Mouse (Mus musculus): Measurements from ENCODE around the gene Mfsd7a.
"Not testable (repeated sequence)": the region's sequence is repeated elsewhere in the genome, so short reads cannot be mapped to it uniquely, and the experiment has no call there.

Gene Mfsd7a

DNA sequence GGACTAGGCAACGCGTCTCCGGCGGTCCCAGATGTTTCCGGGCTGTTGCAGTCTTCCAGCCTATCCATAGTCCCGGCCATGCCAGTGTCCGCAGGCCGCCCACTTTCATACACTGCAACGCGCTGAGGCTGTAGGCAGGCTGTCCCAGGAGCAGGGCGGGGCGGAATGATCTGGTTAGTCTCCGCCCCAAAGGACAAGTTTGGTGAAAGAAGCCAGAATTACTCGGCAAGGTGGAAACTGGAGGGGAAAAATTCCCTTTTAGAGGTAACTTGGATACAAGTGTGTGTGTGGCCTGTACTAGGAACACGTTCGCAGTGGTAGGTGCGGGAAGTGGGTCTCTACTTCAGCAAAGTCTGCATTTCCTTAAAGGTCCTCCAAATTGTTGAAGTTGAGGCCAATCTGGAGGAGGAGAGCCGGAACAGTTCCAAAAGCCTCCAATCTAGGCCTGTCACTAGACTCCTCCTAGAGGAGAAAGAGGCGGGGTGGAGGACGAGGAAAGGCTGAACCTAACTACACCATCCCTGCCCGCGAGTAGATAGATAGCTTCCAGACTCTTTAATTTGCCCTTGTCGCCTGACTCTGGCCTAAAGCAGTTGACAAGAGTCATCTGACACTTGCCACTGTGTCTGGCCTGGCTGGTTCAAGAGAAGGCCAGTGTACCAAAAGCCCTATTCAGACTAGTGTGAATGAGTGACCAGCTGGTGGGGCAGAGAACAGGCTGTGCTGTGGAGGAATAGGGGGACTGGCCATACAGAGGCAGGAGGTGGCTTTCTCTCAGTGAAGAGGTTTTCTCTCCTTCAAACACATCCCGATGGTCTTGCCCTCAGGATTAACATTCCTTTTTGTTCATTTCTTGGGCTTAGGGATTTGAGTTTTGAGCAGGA, at the start of gene Mfsd7a:
Gene Mfsd7a, minus strand, starts transcription at position 107 of the 884 bp plus-strand sequence.
- DNase-seq (ENCODE audit: low read depth, low spot score): no peak

DNA sequence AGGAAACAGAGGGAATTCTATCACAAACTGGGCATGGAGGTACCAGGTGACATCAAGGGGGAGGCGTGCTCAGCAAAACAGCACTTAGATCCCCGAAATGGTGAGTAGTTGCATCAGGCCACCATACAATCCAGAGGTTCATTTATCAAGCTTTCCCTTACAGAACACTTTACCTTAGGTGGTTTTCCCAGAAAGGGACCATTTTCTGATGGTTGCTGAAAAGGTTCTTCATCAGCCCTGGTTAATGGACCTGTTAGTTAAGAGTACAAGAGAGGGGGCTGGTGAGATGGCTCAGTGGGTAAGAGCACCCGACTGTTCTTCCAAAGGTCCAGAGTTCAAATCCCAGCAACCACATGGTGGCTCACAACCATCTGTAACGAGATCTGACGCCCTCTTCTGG, 37.5 kb upstream of the Mfsd7a start:
- not testable (repeated sequence) for DNase-seq (ENCODE audit: low read depth, low spot score)

DNA sequence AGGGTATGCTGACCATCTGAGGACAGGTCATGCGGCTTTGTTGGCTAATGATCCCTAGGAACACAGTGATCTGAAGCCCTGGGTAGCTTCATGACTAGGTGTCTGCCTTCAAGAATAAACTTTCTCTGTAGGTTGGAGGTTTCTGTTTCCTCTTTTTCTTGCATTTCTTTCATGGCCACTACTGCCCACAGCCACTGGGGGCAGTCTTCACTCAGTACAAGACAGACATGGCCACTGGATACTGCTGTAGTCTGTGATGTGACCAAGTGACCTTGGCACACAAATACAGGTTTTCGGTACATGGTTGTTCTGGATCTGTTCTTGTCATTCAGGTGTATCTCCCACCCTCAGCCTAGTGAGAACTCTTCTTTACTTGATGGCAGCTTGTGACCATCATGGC, 36.5 kb upstream of the Mfsd7a start:
- DNase-seq (ENCODE audit: low read depth, low spot score): no peak

GRCm38 (mm10) chr5:108483006-108483405, 34.3 kb upstream of the Mfsd7a start:
- no peak for DNase-seq (ENCODE audit: low read depth, low spot score)

DNA sequence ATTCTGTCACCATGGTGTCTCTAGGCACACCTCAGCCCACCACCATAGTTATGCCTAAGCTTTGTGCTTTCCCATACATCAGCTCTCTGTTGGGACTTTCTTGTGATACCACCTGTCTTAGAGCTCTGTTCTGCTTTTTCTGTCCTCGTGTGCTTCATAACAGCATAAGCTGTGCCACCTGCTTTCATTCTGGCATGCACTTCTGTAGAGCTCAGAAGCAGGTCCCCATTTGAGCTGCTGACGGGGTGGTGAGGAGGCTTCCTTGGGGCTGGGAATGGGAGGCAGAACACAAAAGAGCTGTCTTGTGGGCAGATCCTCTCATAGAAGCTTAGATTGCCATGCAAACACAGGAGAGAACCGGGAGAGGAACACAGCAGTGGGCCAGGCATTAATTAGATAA, 27.3 kb upstream of the Mfsd7a start:
- no peak for DNase-seq (ENCODE audit: low read depth, low spot score)

DNA sequence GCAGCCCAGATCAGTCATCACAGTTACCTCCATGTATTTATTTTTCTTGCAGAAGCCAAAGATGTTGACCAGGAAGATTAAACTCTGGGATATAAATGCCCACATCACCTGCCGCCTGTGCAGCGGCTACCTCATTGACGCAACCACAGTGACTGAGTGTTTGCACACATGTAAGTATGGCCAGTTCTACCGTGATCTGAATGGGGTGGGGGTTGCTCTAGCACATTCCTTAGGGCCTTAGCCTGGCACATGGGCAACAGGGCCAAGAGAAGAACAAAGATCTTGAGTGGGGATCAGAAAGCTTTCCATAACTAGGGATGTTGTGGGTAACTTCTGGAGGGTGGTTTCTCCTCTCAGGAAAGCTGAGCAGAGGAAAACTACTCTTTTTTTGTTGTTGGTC, 25.0 kb upstream of the Mfsd7a start:
- no peak for DNase-seq (ENCODE audit: low read depth, low spot score)

DNA sequence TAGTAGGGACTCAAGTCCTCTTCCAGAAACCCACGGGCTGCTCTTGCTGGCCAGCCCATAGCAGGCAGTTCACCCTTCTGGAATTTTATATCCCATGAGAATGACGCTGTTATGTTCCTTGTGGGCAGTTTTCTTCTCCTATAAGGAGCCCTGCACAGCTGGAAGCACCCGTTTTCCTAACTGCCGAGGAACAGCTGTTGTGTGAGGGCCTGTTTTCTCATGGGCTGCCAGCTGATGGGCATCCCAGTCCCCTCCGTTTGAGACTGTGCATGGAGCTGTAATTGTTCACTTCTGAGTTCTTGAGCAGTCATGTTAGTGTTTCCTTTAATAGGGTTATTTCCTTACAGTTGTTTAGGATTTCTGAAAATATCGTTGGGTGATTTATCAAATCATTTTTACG, 20.9 kb upstream of the Mfsd7a start:
- no peak for DNase-seq (ENCODE audit: low read depth, low spot score)

- no peak for DNase-seq (ENCODE audit: low read depth, low spot score)
Observed at GRCm38 (mm10) chr5:108466647-108467046, 18.0 kb upstream of the Mfsd7a start.

DNA sequence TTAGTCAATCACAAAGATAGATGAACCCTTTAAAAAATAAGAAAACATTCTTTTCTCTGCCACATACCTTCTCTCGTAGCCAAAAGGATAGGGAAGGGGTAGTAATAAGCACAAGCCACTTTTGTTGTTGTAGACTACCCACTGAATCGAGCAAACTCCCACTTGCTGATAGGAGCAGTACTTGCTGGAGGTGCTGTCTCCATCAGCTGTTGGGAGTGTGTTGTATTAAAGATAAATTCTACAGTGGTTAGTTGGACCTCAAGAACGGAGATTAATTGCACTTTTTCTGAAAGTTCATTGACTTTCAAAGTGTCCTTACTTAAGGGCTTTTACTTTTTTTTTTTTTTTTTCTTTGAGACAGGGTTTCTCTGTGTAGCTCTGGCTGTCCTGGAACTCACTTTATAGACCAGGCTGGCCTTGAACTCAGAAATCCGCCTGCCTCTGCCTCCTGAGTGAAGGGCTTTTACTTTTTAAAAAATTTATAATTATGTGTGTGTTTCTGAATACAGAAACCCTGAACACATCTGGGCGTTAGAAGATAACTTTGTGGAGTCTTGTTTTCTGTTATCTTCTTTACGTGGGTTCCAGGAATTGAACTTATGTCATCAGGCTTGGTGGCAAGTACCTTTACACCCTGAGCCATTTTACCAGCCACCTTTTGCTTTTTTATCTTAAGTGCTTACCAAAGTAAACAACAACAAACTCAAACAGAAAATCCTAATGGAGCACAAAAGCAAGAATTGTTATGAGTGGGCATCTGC, 16.6 kb upstream of the Mfsd7a start:
- DNase-seq (ENCODE audit: low read depth, low spot score): no peak

- no peak for DNase-seq (ENCODE audit: low read depth, low spot score)
Observed at GRCm38 (mm10) chr5:108462446-108462845, 13.8 kb upstream of the Mfsd7a start.

GRCm38 (mm10) chr5:108461082-108462065, 12.7 kb upstream of the Mfsd7a start, which contains the start of gene Pcgf3:
Gene Pcgf3 (plus strand): TSS chr5:108461232.
- DNase-seq (ENCODE audit: low read depth, low spot score): peak; percentile 90

- no peak for DNase-seq (ENCODE audit: low read depth, low spot score)
Observed at GRCm38 (mm10) chr5:108460461-108460860, 11.8 kb upstream of the Mfsd7a start.

DNA sequence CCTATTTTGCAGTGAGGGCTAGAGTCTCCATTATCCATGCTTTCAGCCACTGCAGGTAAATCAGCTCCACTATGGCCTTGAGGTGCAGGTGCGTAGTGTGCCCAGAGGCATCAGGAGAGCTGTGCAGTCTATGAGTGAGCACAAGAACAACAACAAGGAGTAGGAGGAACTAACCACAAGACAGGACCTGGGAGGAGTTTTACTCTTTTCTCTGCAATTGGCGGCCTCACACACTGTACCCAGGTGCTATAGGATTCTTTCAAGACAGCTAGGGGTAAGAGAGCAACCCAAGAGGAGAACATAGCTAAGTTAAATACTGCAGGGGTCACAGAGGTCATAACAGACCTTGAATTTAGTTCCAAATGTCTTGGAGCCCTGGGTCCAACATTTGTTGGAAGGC, 10.0 kb upstream of the Mfsd7a start:
- no peak for DNase-seq (ENCODE audit: low read depth, low spot score)

GRCm38 (mm10) chr5:108454094-108454493, 5.4 kb upstream of the Mfsd7a start:
- no peak for DNase-seq (ENCODE audit: low read depth, low spot score)

- no peak for DNase-seq (ENCODE audit: low read depth, low spot score)
Observed at GRCm38 (mm10) chr5:108452422-108452821, 3.7 kb upstream of the Mfsd7a start.

DNA sequence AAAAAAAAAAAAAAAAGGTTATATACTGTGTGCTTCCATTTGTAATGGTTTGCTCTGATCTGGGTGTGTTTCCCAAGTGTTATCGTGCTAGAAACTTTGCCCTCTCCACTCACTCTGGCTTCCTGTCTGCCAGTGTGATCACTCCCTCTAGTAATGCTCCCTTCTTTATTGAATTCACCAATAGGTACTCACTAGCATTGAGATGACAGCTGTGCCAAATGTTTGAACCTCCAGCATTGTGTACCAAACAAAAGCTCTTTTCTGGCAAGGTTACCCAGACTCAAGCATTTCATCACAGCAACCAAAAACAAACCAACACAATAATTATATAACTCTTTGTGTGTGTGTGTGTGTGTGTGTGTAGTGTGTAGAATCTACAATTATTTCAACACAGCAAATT, 2.9 kb upstream of the Mfsd7a start:
- DNase-seq (ENCODE audit: low read depth, low spot score): no peak

DNA sequence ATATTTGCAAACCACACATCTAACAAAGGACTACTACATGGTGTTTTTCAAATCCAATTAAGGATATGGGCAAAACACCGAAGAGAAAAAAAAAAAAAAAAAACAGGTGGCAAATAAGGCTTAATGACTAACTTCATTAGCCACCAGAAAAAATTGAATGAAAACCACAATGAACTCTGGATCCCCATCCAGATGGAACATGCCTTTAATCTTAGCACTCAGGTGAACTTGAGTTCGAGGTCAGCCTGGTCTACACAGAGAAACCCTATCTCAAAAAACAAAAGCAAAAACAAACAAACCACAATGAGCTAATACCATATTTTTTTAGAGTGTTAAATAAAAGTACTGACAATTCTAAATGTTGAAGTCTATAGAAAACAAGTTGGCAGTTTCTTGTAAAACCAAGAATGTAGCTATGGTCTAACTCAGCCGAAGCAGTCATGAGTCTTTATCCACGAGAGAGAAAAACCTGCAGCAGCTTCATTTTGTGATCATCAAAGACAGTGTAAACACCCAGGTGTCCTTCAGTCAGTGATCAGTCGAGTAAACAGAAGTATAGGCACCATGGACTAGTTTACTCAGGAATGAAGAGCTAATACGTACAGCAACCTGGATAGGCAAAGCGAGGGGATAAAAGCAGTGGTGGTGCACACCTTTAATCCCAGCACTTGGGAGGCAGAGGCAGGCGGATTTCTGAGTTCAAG, 2.3 kb upstream of the Mfsd7a start:
- no peak for DNase-seq (ENCODE audit: low read depth, low spot score)

- DNase-seq (ENCODE audit: low read depth, low spot score): no peak
Observed at GRCm38 (mm10) chr5:108447857-108448256, 834 bp downstream of the Mfsd7a start.

- DNase-seq (ENCODE audit: low read depth, low spot score): no peak
Observed at GRCm38 (mm10) chr5:108446973-108447372, 1.7 kb downstream of the Mfsd7a start.

- DNase-seq (ENCODE audit: low read depth, low spot score): no peak
Observed at GRCm38 (mm10) chr5:108436101-108436500, 12.6 kb downstream of the Mfsd7a start.

All from WW6 (cell line).